Mouse (Mus musculus) E14TG2a.4 (cell line): Measurements from ENCODE around the gene Kbtbd2.
A peak's percentile ranks its signal among the peaks of the same experiment; 100 is the strongest.

Source experiments
- H3K27me3 ChIP-seq: 2 replicates; pipeline ENCODE4 v1.6.1; 2014; ENCODE audit warnings: low read length, control low read depth; ENCODE audit not compliant: insufficient read depth
- H3K36me3 ChIP-seq: 2 replicates; pipeline ENCODE4 v1.6.1; 2014; ENCODE audit warnings: low read length, control low read depth; ENCODE audit not compliant: insufficient read depth
- H3K4me1 ChIP-seq: replicated peaks from 2 replicates; pipeline ENCODE4 v1.6.1; 2014; ENCODE audit warnings: low read depth, low read length, control low read depth
- H3K4me3 ChIP-seq: replicated peaks from 2 replicates; pipeline ENCODE4 v1.5.1; 2014; ENCODE audit warnings: mild to moderate bottlenecking, low read length
- H3K9me3 ChIP-seq: 2 replicates; pipeline ENCODE4 v1.6.1; 2014; ENCODE audit warnings: low read length, control low read depth
- CTCF ChIP-seq: conservative IDR thresholded peaks from 2 replicates; pipeline ENCODE4 v1.5.1; 2014; ENCODE audit warnings: low read length
- NANOG ChIP-seq: IDR thresholded peaks from 2 replicates; pipeline ENCODE4 v1.6.1; 2014; ENCODE audit warnings: borderline replicate concordance, low read length, mixed read lengths
- POU5F1 ChIP-seq: IDR thresholded peaks from 2 replicates; pipeline ENCODE4 v1.6.1; 2014; ENCODE audit warnings: low read length, borderline replicate concordance

Gene Kbtbd2

DNA sequence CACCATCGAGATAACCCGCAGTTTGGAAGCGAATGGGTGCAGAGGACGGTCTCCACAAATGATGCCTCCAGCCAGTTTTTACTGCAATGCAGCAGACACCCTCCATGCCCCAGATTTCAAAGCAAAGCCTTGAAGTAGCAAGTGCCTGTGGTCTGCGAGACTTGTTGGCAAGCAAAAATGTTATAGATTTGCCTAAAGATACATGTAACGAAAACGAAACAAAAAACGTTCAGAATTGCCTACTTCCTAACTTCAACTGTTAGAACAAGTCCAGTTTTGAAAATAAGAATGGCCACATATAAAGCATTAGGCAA is 496 bp upstream of the Kbtbd2 start:
- Histone ChIP-seq H3K4me3 (peak overlapping the region; percentile 88), H3K27me3 (0 out of 2 replicates have a peak, but pooled peaks cover 7% of the 10 kb centered on the region), H3K36me3 (no peaks in the 10 kb centered on the region), H3K4me1 (peaks cover 38% of the 10 kb centered on the region), H3K9me3 (no peaks in the 10 kb centered on the region)
- TF ChIP-seq CTCF (no peak), POU5F1 (no peak), NANOG (no peak)

DNA sequence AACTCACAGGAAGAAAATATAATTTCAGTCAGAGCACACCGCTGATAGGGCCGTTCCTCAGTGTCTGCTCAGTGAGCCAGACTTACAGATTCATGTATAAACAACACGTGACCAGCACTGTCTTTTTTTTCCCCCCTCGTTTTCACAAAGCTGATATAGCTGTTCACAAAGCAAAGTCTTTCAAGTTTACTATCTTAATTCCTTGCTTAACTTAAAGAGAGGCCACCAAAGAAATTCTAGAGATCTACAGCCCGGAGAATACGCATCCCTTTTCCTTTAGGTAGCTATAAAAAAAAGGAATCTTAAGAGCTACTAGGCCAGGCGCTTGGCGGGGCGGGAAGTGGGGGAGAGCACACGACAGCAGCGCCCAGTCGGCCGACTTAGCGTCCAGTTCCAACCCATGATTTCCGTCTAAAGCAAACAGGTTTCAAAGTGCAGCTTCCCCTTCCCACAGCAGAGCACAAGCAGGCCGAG is 908 bp downstream of the Kbtbd2 start:
- Histone ChIP-seq H3K9me3 (no peaks in the 10 kb centered on the region), H3K4me1 (peaks cover 52% of the 10 kb centered on the region), H3K36me3 (peaks cover 7% of the 10 kb centered on the region; the same call in 1 of the 2 replicates), H3K27me3 (0 out of 2 replicates have a peak, but pooled peaks cover 4% of the 10 kb centered on the region), H3K4me3 (peak overlapping the region; percentile 88)
- TF ChIP-seq POU5F1 (no peak), NANOG (no peak), CTCF (no peak)

DNA sequence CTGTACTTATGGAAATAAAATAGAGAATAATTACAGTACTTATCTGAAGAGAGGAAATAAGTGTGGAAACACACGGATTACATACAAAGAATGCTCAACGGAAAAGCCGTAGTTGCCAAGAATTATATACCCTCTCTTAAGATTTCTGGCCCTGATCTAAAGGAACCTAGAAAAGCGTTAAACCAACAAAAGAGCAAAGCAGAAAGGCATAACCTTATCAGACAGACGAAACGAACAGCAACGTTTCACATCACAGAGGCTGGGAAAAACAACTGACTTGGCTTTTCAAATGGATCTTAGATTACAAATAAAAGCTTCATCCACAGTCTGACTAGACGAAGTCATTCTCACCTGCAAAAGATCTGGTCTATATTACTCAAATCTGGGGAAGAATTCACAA is 1.4 kb downstream of the Kbtbd2 start:
- H3K36me3 ChIP-seq, result peaks cover 7% of the 10 kb centered on the region; the same call in 1 of the 2 replicates
- no peak for TF ChIP-seq CTCF
- no peak for TF ChIP-seq NANOG
- no peak for TF ChIP-seq POU5F1
- H3K4me1 ChIP-seq, result peaks cover 53% of the 10 kb centered on the region
- no peaks in the 10 kb centered on the region for H3K9me3 ChIP-seq
- peak overlapping the region; percentile 88 for H3K4me3 ChIP-seq
- 0 out of 2 replicates have a peak, but pooled peaks cover 2% of the 10 kb centered on the region for H3K27me3 ChIP-seq

GRCm38 (mm10) chr6:56794834-56795233 is 2.8 kb downstream of the Kbtbd2 start:
- no peak for TF ChIP-seq CTCF
- TF ChIP-seq NANOG, result no peak
- TF ChIP-seq POU5F1, result no peak
- Histone ChIP-seq H3K27me3 (no peaks in the 10 kb centered on the region), H3K4me3 (peak overlapping the region; percentile 88; the same call in 1 of the 2 replicates), H3K36me3 (peaks cover 7% of the 10 kb centered on the region; the same call in 1 of the 2 replicates), H3K4me1 (peaks cover 61% of the 10 kb centered on the region), H3K9me3 (no peaks in the 10 kb centered on the region)

DNA sequence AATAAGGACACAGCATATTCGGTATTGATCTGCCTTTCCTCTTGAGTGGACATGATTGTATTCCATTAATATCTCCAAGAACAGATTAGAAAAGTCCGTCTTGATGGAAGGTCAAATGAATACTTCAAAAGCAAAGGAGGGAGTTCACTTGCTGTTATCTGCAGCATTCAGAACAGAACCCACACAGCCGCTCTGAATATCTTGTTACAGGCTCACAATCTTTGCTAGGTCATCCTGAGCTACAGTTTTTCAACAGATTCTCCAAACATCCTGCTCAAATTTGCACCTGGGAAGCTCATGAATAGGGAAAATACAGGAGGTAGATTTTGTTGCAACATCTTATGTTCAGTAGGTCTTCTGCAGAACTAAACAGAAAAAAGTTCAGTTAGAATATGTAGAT is 8.3 kb downstream of the Kbtbd2 start:
- peaks cover 43% of the 10 kb centered on the region for H3K36me3 ChIP-seq
- no peak overlapping the region for H3K4me3 ChIP-seq
- no peaks in the 10 kb centered on the region for H3K9me3 ChIP-seq
- peaks cover 66% of the 10 kb centered on the region for H3K4me1 ChIP-seq
- no peaks in the 10 kb centered on the region for H3K27me3 ChIP-seq
- TF ChIP-seq CTCF (no peak), POU5F1 (no peak)

- Histone ChIP-seq H3K4me3 (no peak overlapping the region), H3K36me3 (peaks cover 54% of the 10 kb centered on the region), H3K4me1 (peaks cover 62% of the 10 kb centered on the region), H3K27me3 (no peaks in the 10 kb centered on the region), H3K9me3 (no peaks in the 10 kb centered on the region)
- TF ChIP-seq NANOG (no peak), CTCF (no peak), POU5F1 (no peak)
Observed at GRCm38 (mm10) chr6:56787668-56788067, 9.9 kb downstream of the Kbtbd2 start.

DNA sequence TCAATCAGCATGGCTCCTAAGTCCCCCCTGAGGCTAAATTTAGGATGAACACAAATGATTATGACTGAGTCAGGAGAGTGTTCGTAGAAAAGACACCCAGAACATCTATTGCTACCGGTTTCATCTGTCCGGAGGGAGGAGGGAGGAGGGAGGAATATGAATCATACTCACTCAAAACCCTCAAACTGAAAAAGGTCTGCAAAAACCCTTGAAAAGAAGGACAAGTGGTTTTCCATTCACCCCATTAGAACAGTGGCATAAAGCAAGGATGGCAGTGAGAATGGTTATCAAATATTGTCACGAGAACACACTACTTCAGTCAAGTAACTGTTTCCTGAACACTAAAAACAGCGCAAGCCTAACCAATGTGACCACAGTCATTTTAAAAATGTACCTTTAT is 12.5 kb downstream of the Kbtbd2 start:
- Histone ChIP-seq H3K9me3 (no peaks in the 10 kb centered on the region), H3K27me3 (no peaks in the 10 kb centered on the region), H3K4me1 (peaks cover 58% of the 10 kb centered on the region), H3K4me3 (no peak overlapping the region), H3K36me3 (peaks cover 71% of the 10 kb centered on the region)
- no peak for TF ChIP-seq CTCF
- TF ChIP-seq POU5F1, result no peak

DNA sequence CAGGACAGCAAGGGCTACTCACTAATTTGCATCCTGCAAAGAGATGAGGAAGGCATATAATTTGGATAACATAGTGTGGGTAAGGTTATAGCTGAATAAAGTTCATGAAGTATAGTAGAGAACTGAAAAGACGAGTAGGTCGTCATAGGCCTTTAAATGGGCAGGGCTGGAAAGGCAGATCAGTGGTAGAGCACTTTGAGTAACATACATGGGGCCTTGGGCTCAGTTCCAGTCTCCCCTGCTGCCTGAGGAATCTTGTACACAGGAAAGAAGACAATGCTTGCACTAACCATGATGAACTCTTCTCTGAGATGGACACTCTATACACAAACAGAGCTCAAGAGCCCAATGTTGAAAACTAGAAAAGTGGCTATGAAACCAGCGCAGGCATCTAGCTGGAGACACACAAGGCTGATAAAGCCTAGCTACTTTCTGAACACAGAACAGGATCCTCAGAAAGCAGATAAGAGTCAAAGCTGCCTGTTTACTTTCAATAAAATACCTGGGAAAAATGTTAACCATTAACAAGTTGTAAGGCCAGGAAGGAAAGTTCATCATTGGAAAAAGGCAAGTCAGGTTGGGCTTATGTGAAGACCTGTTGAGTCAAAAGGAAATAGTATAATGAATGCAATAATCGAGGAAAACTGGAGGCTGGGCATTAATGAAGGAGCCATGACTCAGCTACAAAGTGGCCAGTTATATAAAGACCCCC is 13.9 kb downstream of the Kbtbd2 start:
- TF ChIP-seq CTCF (no peak), NANOG (no peak), POU5F1 (no peak)
- H3K27me3 ChIP-seq, result no peaks in the 10 kb centered on the region
- peaks cover 76% of the 10 kb centered on the region for H3K36me3 ChIP-seq
- peaks cover 62% of the 10 kb centered on the region for H3K4me1 ChIP-seq
- H3K4me3 ChIP-seq, result no peak overlapping the region
- no peaks in the 10 kb centered on the region for H3K9me3 ChIP-seq

DNA sequence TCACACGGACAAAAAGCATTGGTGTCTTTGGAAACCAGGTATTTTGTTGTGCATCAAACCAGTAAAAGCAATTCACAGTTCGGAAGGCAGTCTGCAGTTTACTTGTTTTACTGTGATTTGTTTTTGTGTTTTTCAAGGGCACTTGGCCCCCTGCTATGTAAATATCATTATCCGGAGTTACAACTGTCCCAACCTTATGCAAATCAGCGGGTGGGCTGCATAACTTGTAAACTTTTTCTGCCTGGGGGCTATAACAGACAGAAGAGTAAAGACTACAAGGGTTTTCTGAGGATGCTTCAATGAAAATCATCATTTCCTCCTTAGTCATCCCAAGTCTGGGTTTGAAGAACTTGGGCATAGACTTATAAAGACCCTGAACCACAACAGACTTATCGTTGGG is 18.0 kb downstream of the Kbtbd2 start:
- Histone ChIP-seq H3K27me3 (no peaks in the 10 kb centered on the region), H3K9me3 (no peaks in the 10 kb centered on the region), H3K4me1 (peaks cover 57% of the 10 kb centered on the region), H3K36me3 (peaks cover 73% of the 10 kb centered on the region), H3K4me3 (no peak overlapping the region)
- TF ChIP-seq CTCF, result no peak

- Histone ChIP-seq H3K27me3 (no peaks in the 10 kb centered on the region), H3K36me3 (peaks cover 43% of the 10 kb centered on the region), H3K4me3 (no peak overlapping the region), H3K9me3 (no peaks in the 10 kb centered on the region), H3K4me1 (peaks cover 38% of the 10 kb centered on the region)
- TF ChIP-seq POU5F1 (no peak), NANOG (no peak), CTCF (no peak)
Observed at GRCm38 (mm10) chr6:56775816-56776215, 21.8 kb downstream of the Kbtbd2 start.
